Mouse (Mus musculus) G1E (cell line): ENCODE data around the gene Ccnl1. TPM values are rescaled to one million over a fixed set of nuclear protein-coding genes. Genes with fewer than 3 reads are reported as not detected.
A peak's percentile ranks its signal among the peaks of the same experiment; 100 is the strongest.

ENCODE experiments used
- ATAC-seq: 2 replicates; pipeline ENCODE4 v1.8.0; 2016; ENCODE audit warnings: mild to moderate bottlenecking; ENCODE audit not compliant: insufficient number of reproducible peaks, poor library complexity, low FRiP score, severe bottlenecking; ENCODE audit errors: extremely low read depth
- DNase-seq: peaks from one replicate; pipeline ENCODE4 v3.0.0; 2012; ENCODE audit warnings: low spot score
- H3K27me3 ChIP-seq: 2 replicates; pipeline ENCODE4 v1.6.1; 2012; ENCODE audit warnings: mild to moderate bottlenecking, low read length, inconsistent platforms; ENCODE audit not compliant: insufficient read depth
- H3K36me3 ChIP-seq: replicated peaks from 2 replicates; pipeline ENCODE3; 2012; ENCODE audit warnings: mild to moderate bottlenecking, inconsistent platforms
- H3K4me1 ChIP-seq: 2 replicates; pipeline ENCODE4 v1.6.1; 2012; ENCODE audit warnings: low read depth, low read length, inconsistent platforms, mixed read lengths; ENCODE audit not compliant: insufficient read depth
- H3K4me3 ChIP-seq: 2 replicates; pipeline ENCODE4 v1.5.1; 2012; ENCODE audit warnings: low read depth, mild to moderate bottlenecking, inconsistent platforms, low read length, moderate library complexity, mixed read lengths
- H3K9me3 ChIP-seq: replicated peaks from 2 replicates; pipeline ENCODE4 v1.6.1; 2012; ENCODE audit warnings: inconsistent platforms
- CTCF ChIP-seq: IDR thresholded peaks from 2 replicates; pipeline ENCODE4 v1.5.1; 2012; ENCODE audit warnings: low read depth, low read length, inconsistent platforms, mixed read lengths
- GATA1 ChIP-seq: IDR thresholded peaks from 2 replicates; pipeline ENCODE4 v1.6.1; 2012; ENCODE audit warnings: borderline replicate concordance, low read length, inconsistent platforms, mixed read lengths
- GATA2 ChIP-seq: IDR thresholded peaks from 2 replicates; pipeline ENCODE4 v1.6.1; 2012; ENCODE audit warnings: low read depth, low read length, inconsistent platforms, borderline replicate concordance
- POLR2AphosphoS5 ChIP-seq: IDR thresholded peaks from 2 replicates; pipeline ENCODE4 v1.6.1; 2012; ENCODE audit warnings: low read depth, low read length, inconsistent platforms; ENCODE audit not compliant: insufficient replicate concordance
- TAL1 ChIP-seq: conservative IDR thresholded peaks from 2 replicates; pipeline ENCODE4 v1.6.1; 2012; ENCODE audit warnings: low read depth, low read length, inconsistent platforms, mixed read lengths
- polyA plus RNA-seq: library from polyadenylated mRNA; stranded (reverse); fragments of >175 nt; gene quantifications from 2 replicates; pipeline ENCODE4 v1.2.3, GENCODE M21; 2012
- total RNA-seq, 2 experiments: library from RNA; stranded (forward) in 1 of 2; stranded (reverse) in 1 of 2; fragments of 200-1000 nt in 1 of 2; fragments of >200 nt in 1 of 2; fragmentation: Nextera tagmentation in 1 of 2; gene quantifications; 2 replicates each; pipeline ENCODE4 v1.2.3; 2014 to 2017

The Ccnl1 gene
- total and polyA plus RNA-seq, 3 experiments: 30.5 to 227 (median 167) TPM

DNA sequence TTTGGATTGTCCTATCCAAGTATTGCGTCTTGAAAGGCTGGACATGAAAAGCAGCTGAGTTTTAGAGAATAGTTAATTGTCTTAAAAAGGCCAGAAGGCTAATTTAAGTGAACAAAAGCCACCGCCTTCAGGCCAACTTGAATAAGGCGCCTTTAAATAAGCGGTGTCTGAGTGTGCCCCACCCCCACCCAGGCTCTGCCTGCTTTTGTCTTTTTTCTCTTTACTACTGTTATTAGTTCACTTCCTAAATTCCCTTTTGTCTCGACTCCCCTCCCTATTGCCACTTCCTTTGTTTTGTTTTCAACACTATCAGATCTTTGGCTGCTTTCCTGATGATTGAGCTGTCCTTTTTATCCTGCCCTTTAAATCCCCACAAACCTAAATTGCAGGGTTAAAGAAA lies 17.3 kb upstream of the Ccnl1 start:
- no peaks in the 10 kb centered on the region for H3K9me3 ChIP-seq
- no peak overlapping the region for H3K4me3 ChIP-seq
- H3K4me1 ChIP-seq: peaks cover 28% of the 10 kb centered on the region
- DNase-seq: peak; percentile 7
- no peaks in the 10 kb centered on the region for H3K36me3 ChIP-seq
- ATAC-seq: no peak
- H3K27me3 ChIP-seq: no peaks in the 10 kb centered on the region
- no peak for TF ChIP-seq POLR2AphosphoS5
- no peak for TF ChIP-seq CTCF
- no peak for TF ChIP-seq TAL1
- no peak for TF ChIP-seq GATA1
- TF ChIP-seq GATA2: no peak

DNA sequence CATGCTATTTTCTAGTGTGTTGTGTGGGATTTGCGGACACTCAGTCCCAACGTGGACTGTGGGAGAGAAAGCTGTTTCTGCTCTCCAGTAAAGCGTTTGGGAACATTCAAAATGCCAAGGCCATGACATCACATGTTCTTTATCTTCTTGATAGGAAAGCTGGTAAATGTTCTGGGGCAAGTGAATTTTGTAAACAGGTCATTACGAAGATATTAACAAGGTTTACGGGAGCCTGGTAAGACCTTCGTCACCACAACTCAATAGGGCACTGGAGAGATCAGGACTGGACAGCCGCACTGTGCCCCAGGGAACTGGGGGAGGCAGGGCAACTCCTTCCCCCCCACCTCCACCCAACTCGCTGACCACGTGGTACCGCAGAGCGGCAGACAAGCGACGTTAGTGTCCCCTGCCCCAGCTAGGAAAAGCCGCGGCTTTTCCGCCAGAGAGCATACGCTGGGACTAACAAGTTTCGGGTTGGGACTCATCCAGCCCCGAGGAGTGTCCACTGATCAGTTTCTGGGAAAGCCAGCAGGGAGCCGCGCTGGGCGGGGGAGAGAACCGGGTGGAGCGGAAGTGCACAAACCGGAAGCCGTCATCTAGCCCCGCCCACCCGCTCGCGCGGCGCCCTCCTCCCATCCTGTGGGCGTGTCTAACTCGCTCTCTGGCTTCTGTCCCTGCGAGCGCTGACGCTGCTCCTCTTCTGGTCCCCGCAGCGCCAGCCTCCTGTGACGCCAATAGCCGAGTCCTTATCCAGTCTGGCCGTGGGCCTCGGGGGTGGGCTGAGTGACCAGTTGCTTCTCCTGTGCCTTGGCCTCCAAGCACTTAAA lies 16.4 kb upstream of the Ccnl1 start:
- Histone ChIP-seq H3K4me1 (peaks cover 28% of the 10 kb centered on the region), H3K27me3 (no peaks in the 10 kb centered on the region), H3K36me3 (no peaks in the 10 kb centered on the region), H3K4me3 (peak overlapping the region; percentile 77), H3K9me3 (no peaks in the 10 kb centered on the region)
- DNase-seq: peak; percentile 87
- TF ChIP-seq TAL1 (no peak), POLR2AphosphoS5 (no peak), GATA2 (no peak), GATA1 (no peak), CTCF (no peak)
- ATAC-seq: peak; percentile 94

DNA sequence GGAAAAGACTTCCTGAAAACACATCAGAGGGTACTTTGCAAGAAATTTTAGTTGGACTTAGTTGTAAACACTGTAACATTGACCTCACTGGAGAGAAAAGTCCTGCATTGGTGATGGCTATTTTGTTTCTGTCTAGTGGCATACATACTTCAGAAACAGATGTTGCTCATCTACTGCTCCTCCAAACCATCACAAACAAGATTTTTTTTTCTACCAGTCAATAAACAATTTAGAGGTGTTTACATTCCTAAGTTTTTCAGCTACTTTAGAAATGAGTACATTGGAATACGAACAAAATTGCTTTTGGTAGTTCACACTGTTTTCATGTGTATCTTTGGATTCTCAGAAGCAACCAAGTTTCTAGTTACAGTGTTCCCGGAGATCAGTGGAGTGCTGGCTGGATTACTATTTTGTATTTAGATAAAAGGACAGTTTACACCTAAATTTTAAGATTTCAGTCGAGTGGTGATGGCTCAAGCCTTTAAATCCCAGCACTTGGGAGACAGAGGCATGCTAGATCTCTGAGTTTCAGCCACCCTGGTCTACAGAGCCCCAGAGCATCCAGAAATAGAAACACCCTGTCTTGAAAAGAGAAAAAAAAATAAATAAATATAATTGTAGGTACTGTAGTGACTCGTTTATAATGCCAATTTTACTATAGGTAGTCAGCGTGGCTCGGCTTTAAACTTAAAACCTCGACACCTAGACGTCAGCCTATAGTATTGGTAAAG lies 15.6 kb upstream of the Ccnl1 start:
- H3K4me1 ChIP-seq: peaks cover 28% of the 10 kb centered on the region

DNA sequence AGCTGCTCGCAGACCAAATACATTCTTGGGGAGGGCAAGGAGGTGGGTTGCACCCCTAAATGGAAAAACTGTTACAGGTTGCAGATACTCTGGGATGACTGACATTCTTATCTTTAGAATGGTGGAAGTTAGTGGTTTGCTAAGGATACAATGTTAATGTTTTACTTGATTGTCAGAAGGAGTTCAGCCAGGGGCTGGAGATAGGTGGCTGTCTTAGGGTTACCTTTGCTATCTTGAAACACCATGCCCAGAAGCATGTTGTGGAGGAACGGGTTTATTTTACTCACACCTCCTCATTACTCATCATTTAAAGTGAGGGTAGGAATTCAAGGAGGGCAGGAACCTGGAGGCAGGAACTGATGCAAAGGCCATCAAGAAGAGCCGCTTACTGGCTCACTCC lies 11.1 kb upstream of the Ccnl1 start:
- Histone ChIP-seq H3K9me3 (no peaks in the 10 kb centered on the region), H3K36me3 (no peaks in the 10 kb centered on the region), H3K27me3 (no peaks in the 10 kb centered on the region), H3K4me3 (no peak overlapping the region), H3K4me1 (peaks cover 16% of the 10 kb centered on the region)
- DNase-seq (no peak), ATAC-seq (no peak)
- no peak for TF ChIP-seq GATA1
- TF ChIP-seq TAL1: no peak
- no peak for TF ChIP-seq CTCF
- no peak for TF ChIP-seq GATA2
- TF ChIP-seq POLR2AphosphoS5: no peak

More for the DNA sequence above, 15.6 kb upstream of the Ccnl1 start:
- ATAC-seq (no peak), DNase-seq (no peak)
- H3K36me3 ChIP-seq: no peaks in the 10 kb centered on the region
- peak overlapping the region; percentile 77 for H3K4me3 ChIP-seq
- TF ChIP-seq GATA2 (no peak), POLR2AphosphoS5 (no peak), GATA1 (no peak), CTCF (no peak), TAL1 (no peak)
- H3K27me3 ChIP-seq: no peaks in the 10 kb centered on the region
- no peaks in the 10 kb centered on the region for H3K9me3 ChIP-seq

DNA sequence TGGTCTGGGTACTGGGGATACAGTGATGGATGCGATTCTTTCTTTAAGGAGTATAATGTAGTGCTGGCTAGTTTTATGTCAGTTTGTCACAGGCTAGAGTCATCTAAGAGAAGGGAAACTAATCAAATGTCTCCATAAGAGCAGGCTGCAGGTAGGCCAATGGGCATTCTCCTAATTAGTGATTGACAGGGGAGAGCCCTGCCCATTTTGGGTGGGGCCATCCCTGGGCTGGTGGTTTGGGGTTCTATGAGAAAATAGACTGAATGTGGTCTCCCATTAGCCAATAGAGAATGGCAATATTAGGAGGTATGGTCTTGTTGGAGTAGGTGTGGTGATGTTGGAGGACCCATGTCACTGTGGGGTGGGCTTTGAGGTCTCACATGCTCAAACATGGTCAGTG lies 8.3 kb upstream of the Ccnl1 start:
- no peak for ATAC-seq
- peaks cover 2% of the 10 kb centered on the region for H3K36me3 ChIP-seq

DNA sequence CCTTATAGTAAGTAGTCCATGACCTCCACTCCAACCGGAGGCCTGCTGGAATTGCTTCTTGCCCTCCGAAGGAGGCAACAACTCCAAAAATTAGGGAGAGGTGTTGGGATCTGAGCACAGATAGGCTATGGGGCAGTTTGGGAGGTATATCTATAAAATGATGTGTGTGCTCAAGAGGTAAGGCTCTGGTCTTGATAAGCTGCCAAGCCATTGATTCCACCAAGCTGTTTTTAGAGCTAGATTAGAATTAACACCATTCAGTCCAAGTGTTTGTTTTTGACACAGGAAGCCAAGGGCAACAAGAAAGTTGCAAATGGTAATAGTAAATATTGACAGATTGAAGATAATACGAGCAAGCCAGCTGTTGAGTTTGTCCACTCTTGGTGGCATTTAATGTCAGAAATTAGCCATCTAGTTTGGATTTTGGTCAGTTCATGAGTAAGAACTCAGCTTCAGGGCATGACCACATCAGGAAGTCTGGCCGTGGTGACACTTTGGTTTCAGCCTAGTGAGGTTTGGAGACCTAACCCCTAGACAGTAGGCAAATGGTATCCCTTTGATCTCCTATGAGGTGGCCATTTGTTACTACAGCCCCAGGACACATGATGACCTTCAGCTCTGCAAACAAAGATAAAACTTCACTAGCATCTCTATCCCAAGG lies 4.4 kb upstream of the Ccnl1 start:
- DNase-seq (no peak), ATAC-seq (no peak)
- no peaks in the 10 kb centered on the region for H3K9me3 ChIP-seq
- H3K36me3 ChIP-seq: peaks cover 5% of the 10 kb centered on the region
- peaks cover 24% of the 10 kb centered on the region for H3K4me1 ChIP-seq
- no peak for TF ChIP-seq TAL1
- no peak for TF ChIP-seq POLR2AphosphoS5
- no peak for TF ChIP-seq GATA1
- TF ChIP-seq CTCF: no peak
- TF ChIP-seq GATA2: no peak
- H3K4me3 ChIP-seq: no peak overlapping the region
- no peaks in the 10 kb centered on the region for H3K27me3 ChIP-seq

More for the DNA sequence above, 8.3 kb upstream of the Ccnl1 start:
- H3K4me1 ChIP-seq: peaks cover 2% of the 10 kb centered on the region; the same call in 1 of the 2 replicates
- no peak overlapping the region for H3K4me3 ChIP-seq
- H3K9me3 ChIP-seq: no peaks in the 10 kb centered on the region
- no peaks in the 10 kb centered on the region for H3K27me3 ChIP-seq
- no peak for TF ChIP-seq GATA2
- no peak for TF ChIP-seq GATA1
- TF ChIP-seq POLR2AphosphoS5: no peak
- no peak for TF ChIP-seq TAL1
- no peak for TF ChIP-seq CTCF
- no peak for DNase-seq
